Mouse (Mus musculus) adrenal gland, postnatal 36 days (tissue): ENCODE results near the gene RPS10-NUDT3. TPM values are rescaled to one million over a fixed set of nuclear protein-coding genes. Genes with fewer than 3 reads are reported as not detected.
A peak's percentile ranks its signal among the peaks of the same experiment; 100 is the strongest.

Experiments
- DNase-seq, 2 experiments: peaks; one replicate each; pipeline ENCODE4 v3.0.0; 2021; ENCODE audit warnings: mixed read lengths in 1 of 2
- long read RNA-seq, 2 experiments: library from polyadenylated mRNA; stranded (forward); transcript quantifications; one replicate each; pipeline ENCODE4 v2.0.0; 2021; ENCODE audit warnings: borderline sequencing depth in 2 of 2
- total RNA-seq, 2 experiments: library from RNA; stranded (reverse); gene quantifications; 2 replicates each; pipeline ENCODE4 v1.2.3; 2021

Gene RPS10-NUDT3
- not detected for total RNA-seq
- long read RNA-seq, experiment 1, partial matches to known transcripts: 2 of 2 reads
- long read RNA-seq, experiment 1, other reads (novel, unspliced or antisense): 0 of 2 reads
- long read RNA-seq, experiment 2, partial matches to known transcripts: 1 of 1 reads
- long read RNA-seq, experiment 2, other reads (novel, unspliced or antisense): 0 of 1 reads

DNA sequence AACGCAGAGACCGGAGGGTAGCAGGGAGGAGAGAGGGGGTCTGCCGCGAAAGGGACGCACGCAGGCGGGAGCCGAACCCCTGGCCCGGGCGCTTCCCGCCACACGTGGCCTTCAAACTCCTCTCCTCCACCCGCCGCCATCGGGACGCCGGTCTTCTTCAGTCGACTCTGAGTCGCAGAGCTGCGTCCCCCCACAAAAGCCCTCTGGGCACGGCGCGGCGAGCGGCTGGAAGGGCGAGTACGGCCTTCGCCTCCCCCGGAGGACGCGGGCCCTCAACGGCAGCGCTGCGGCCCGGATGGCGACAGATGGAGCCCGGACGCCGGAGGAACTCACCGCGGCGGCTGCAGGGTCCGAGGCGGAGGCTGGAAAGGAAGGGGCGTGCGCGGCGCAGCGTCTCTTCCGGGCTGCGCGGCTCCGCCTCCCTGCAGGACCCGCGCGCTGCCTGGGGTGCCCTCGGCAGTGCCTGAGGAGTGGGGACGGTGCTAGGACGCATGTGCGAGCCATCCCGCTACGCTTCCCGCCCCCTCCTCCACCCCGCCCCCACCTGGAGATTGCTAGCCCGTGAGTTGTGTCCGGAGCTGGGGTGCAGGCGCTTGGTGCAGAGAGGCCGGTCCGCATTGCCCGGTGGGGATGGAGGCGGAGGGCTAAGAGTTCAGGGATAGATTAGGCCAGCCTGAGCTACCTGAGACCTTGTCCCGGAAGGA is at the start of gene RPS10-NUDT3:
Gene RPS10-NUDT3 (minus strand): TSS at position 352 of the 704 bp plus-strand sequence.
- DNase-seq: peak; percentile 91 to 94

DNA sequence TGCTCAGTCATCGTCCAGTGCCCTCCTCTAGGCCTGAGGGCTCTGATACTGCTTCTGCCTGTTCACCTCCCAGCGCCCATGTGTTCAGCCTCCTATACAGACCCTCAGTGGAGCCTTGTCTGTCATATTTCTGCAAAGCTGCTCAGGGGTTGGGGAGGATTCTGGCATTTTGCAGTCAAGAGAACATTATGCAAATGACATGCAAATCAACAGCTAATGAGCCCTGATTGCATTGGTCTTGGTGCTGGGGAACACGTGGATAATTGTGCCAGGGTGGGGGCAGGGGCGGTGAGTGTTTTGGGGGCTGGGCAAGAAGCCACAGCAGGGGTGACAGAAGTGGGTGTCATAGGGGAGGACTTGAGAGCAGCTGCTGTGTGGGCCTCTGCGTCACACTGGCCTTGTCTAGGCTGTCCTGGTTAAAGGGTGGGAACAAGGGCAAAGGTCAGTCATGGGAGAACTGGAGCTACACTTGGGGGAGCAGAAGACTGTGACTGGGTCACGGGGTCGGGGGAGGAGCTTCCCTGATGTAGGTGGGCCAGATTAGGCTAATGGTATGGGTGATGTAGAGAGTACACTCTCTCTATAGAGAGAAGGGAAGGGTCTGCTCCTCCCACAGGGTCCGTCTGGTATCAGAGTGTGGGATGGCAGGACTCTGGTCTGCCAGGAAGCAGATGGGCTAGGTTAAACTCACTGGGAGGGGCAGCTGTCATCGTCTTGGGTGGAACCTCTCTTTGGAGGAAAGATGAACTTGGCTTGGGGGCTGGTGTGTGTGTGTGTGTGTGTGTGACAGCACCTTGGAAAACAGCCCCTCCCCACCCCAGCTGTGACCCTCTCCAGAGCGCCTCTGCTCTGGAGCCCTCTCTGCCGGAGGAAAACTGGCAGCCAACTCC is 44.1 kb upstream of the RPS10-NUDT3 start:
- DNase-seq: no peak

DNA sequence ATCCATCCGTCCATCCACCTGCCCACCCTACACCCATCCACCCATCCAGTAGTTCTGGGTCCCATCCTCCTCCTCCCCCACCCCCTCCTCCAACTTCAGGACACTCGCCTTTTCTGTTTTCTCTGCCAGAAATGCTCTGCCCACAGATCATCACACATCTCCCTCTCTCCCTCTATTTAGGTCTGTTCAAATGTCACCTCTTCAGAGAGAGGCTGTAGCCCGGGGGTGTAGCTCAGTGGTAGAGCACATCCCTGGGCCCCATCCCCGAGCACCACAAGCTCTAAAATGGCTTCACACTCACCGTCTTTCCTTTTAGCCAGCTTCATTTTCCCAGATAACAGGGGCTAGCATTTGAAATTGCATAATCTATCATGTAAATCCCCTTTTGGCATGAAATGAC is 42.7 kb upstream of the RPS10-NUDT3 start:
- DNase-seq: no peak

DNA sequence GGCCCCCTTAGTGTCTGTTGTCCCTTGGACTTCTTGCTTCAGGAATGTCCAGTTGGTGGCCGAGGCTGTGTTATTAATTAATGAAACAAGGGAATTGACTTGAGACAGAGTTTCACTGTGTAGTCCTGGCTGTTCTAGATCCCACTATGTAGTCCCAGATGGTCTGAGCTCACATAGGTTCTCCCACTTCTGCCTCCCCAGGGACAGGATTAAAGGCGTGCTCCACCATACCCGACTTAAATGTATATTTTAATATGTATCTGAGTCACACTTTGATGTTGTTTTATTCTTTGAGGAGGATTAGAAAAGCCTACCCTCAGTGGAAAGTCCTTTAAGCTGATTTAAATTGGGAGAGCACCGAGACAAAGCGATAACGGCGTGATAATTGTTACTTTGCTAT is 41.2 kb upstream of the RPS10-NUDT3 start:
- DNase-seq: no peak

DNA sequence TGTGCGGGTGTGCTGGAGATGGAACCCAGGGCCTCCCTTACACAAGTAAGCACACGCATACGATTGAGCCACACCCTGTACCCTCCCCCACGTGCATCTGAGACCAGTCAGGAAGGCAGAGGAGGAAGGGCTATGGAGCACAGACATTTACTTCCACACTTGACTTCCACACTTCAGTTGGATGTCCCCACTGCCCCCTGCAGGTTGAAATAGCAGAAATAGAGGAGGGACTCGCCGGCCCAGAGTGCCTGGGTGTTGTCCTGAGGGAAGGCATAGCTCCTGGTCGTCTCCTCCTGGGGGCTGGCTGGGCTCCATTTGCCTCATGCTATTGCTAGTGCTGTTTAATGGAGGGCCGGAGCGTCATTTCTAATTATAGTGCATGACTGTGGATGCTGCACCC is 40.4 kb upstream of the RPS10-NUDT3 start:
- DNase-seq: no peak

DNA sequence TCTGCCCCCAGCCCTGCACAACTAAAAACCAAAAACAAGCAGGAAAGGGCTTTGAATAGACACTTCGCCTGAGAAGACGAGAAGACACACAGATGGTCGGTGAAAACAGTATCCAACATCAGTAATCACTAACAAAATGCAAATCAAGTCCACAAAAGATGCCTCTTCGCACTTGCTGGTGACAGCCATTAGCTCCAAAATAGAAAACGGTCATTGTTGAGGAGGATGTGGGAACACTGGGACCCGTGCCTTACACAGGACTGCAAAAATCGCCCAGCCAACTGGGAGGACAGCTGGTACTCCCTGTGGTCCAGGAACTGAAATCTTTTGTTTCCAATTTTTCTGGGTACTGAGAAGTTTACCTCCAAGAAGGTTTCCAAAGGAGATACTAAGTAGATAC is 38.9 kb upstream of the RPS10-NUDT3 start:
- no peak for DNase-seq

DNA sequence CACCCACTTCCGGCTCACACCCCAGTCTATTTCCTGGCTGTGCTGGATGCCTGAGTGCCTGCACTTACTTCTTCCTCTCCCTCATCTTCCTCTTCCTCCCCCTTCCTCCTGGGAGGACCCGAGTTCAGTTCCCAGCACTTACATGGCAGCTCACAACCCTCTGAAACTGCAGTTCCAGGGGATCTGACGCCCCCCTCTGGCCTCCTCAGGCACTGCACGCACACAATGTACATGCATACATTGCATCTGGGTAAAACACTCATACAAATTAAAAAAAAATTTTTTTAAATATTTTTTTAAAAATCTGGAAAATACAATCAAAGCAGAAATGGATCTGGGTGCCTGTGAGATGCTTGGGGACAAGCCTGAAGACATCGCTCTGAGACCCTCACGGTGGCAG is 36.7 kb upstream of the RPS10-NUDT3 start:
- no peak for DNase-seq

DNA sequence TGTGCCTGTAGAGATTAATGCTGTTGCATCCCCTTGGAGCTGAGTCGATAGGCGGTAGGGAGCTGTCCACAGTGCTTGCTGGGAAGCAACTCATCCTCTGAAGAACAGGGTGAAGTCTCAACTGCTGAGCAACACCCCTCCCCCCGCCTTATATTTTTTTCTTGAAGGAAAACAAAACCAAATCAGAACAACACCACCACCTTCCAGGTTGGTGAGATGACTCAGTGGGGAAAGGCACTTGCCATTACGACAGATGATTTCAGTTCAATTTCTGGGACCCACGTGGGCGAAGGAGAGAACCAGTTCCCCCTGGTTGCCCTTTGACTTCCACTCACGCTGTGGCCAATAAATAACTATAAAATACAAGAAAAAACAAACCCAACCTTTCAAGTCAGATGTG is 23.7 kb upstream of the RPS10-NUDT3 start:
- no peak for DNase-seq

DNA sequence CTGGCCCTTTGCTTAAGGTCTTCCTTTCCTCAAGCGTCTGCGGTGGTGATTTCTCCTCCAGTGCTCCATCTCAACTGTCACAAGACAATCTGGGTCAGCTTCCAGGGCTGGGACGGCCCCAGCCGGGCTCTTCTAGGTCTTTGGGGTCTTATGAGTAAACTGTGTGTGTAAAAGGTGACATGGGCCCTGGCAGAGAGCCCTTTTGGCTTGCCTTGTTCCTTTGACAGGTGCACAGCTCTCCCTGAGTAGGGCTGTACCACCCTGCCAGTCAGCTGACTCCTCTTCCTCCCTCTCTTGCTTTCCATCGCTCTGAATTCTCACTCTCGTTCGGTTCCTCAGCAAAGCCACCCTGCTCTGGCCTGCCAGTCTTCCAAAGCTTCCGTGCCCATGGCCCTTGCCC is 22.1 kb upstream of the RPS10-NUDT3 start:
- no peak for DNase-seq

DNA sequence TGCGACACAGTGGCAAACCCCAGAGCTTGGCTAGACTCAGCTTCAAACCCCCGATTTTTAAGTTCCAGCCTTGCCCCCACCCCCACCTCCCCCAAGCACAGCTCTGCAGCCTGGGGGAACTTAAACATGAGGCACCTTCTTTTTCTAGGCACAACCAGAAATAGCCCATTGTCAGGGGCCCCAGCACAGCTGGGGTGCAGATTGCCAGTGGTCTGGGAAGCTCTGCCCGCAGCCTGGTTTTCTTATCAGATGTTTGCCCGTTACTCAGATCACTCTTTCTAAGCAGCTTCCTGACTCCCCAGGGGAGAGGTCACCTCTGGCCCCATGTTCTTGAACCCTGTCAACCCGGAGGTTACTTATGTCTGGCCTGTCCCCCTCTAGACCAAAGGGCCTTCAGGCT is 21.4 kb upstream of the RPS10-NUDT3 start:
- no peak for DNase-seq

DNA sequence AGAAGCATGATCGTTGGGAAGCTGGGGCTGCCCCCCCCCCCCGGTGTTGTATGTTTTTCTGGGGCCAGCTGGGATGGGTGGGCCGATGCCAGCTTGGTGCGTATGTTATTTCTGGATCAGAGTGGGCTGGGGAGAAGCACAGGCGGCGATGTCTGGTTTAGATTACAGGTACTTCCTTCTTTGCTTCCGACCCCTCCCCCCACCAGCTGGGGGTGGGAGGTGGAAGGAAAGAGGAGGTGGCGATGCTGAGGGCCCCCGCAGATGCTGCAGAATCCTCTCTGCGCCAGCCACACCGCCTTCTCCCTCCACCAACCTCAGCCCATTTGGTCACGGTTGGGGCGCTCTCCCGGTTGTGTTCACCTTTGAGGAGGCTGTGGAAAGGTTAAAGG is 21.0 kb upstream of the RPS10-NUDT3 start:
- no peak for DNase-seq

DNA sequence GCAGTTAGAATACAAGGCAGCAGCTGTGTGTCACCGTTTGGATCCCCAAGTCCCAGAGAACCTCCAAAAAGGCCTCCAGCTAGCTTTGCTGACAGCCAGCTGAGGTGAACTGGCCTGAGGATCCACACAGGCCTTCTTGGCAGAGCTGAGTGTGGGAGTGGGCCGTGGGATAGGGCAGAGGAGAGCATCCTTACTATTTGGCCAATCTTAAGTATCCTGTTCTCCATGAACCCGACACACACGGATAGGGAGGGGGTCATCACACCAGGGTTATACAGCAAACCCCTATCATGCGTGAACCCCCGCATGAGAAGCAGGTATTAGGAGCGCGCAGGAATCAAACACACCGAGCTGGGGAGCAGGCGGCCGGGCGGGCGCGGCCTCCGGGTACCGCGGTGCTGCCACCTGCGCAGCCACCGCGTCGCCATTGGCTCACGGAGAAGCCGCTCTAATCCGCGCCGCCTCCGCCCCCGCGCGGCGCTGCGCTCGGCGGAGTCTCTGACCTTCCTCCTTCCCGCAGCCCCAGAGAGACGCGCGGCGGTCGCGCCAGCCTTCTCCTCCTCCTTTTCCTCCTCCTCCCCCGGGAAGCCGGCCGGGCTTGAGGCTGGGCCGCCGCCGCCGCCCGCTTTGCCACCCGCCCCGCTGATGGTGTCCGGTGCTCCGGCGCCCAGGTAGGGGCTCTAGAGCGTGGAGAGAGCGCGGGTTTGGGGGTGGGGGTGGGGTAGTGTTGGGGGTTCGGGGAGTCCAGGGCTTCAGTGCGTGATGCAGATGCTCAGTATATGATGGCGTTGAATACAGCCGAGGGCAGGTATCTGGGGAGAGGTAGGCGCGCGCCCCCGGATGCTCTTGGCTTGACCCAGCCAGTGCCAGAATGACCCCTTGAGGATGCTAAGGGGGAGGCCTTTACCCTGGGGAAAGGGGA is 20.3 kb upstream of the RPS10-NUDT3 start, which contains the start of gene Pacsin1:
Gene Pacsin1 (plus strand): TSS at position 421 of the 922 bp plus-strand sequence.
- peak; percentile 56 to 69 for DNase-seq

DNA sequence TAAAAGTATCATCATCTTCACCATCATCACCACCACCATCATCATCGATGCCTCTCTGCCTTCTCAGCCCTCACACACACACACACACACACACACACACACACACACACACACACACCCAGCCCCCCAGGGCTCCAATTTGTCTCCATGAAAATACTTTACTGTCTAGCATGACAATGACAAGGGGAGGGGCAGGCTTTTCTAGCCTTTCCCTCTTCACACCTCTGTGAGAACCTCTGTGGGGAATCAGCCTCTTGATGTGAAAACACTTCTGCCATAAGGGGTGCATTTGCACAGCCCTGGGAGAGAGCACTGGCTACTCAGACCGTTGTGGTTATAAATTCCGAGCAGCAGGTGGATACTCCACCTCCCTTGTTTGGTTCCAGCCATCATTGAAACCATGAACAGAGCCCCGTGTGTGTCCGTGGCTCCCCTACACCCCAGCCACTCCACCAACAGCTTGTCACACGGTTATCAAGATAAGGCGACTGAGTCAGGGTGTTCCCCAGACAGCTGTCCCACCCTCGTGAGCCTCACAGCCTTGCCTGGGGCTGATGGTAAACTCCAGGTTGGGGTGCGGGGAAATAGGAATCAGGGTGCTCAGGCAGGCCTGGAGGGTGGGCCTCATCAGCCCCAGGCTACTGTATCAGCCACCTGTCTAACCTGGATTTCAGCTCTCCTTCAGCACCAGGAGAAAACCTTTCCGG is 18.4 kb upstream of the RPS10-NUDT3 start:
- no peak for DNase-seq

DNA sequence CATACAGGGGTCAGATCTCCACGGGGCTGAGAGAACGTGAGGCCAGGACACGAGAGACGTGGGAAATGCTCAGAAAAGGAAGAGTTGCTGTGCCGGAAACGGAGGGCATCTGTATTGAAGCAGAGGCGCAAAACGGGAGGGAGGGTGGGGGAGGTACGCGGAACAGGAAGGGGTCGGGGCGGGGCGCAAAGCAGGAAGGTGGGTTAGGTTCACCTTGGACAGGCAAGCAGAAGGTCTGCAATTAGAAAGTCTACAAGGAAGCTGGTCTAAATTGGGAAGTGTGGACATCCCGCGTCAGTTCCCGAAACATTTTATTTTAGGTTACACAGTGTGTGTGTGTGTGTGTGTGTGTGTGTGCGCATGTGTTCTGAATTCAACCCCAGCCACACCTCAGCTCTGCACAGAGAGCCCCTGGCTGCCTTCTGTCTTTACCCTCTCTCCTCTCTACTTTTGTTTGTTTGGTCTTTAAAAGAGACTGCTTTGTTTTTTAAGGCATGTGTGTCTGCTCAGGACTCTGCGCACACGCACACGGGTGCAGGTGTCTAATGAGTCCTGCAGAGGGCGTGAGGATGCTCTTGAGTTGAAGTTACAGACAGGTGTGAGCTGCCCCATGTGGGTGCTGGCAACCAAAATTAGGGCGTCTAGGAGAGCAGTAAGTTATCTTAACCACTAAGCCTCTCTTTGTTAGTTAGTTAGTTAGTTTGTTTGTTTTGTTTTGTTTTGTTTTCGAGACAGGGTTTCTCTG is 17.2 kb upstream of the RPS10-NUDT3 start:
- DNase-seq: no peak

DNA sequence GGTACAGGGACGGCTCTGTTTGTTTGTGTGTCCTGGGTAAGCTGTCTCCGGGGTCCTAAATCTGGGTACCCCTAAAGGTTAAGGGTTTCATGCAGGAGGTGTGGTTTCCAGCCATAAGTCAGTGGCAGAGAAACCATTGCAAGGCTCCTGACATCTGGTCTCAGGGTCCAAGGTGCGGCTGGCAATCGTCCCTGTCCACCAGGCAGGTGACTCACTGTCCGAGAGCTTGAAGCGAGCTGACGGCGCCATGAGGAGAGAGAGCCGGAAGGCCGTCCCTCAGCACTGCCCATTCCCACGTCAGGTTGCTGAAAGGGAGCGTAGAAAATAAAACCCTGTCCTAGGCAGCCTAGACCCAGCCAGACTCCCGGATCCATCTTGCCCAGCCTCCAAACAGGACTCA is 15.6 kb upstream of the RPS10-NUDT3 start:
- peak in 1 of 2 experiments; percentile 31 for DNase-seq

DNA sequence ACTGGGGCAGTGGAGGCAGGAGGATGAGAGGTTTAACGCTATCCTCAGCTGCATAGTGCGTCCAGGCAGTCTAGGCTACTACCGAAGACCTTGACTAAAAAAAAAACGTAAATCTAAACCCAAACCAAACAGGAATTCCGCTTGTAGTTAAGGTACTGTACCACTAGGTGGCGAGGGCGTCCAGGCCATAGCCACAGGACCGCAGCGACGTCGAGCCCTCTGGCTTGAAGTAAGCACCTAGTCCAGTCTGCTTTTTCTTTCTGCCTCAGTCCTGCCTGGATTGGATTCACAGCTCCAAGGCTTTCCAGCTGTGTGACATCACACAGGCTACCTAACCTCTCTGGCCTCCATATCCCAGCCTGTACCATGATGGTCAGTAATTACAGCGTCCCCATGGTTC is 15.1 kb upstream of the RPS10-NUDT3 start:
- DNase-seq: peak; percentile 76 to 83

DNA sequence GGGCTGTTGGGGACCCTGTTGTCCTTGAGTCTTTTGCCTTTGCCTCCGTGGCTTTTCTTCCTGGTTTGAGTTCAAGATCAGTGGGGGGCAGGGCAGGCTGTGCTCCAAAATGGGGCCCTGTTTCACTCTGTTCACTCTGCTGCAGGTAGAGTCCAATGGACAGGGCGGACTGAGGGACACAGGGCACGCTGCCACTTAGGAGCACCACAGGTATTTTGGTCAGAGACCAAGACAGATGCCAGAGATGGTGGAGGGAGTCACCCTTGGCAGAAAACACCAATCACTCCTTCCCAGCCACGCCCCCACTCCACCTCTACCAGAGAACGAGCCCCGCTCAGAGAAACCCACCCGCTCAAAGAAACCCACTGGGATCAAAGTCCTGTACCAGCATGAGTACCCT is 10.8 kb upstream of the RPS10-NUDT3 start:
- no peak for DNase-seq

DNA sequence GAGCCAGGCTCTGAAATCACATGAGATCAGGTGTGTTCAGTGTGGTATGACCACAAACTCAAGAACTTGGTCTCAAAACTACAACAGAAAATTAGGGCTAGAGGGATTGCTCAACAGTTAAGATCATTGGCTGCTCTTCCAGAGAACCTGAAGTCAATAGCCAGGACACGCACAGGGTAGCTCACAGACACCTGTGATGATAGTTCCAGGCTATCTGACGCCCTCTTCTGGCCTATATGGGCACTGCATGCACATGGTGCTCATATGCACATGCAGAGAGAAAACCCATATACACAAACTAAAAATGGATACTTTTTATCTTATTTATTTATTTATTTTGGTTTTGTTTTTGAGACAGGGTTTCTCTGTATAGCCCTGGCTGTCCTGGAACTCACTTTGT is 9.6 kb upstream of the RPS10-NUDT3 start:
- no peak for DNase-seq

DNA sequence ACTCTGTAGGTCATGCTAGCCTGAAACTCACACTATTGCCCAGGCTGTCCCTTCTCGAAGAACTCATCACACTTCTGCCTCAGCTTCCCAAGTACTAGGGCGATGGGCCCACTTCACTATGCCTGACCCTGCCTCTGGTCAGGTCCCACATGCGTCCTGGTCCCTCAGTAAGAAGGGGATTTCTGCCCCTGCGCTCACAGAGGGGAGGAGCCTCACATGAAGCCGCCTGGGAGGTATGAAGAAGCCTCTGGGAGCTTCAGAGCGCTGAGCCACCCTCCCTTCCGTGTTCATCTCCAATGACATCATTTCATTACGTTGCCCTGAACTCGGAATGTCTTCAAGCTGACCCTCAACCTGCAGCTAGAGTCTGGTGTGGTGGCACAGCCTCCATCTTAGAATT is 8.7 kb upstream of the RPS10-NUDT3 start:
- no peak for DNase-seq

DNA sequence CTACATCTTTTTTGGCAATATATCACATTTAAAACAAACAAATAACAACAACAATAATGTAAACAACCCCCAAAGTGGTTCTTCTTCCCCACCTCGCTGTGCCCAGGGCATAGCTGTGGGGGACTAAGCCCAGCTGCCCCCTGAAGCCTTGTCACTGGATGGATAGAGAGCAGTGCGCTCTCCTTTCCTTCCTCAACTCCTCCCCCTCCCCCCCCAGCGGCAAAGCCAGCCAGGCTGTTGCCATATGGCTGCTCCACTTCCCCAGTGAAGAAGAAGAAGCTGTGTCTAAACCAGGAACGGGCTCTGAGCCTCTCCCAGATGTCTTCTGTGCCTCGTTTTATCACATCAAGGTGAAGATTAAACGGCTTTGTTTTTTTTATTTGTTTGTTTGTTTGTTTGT is 8.1 kb upstream of the RPS10-NUDT3 start:
- DNase-seq: no peak
